Mouse (Mus musculus): ENCODE data around the gene Ppp1r9a. TPM values are rescaled to one million over a fixed set of nuclear protein-coding genes. Genes with fewer than 3 reads are reported as not detected.

Gene Ppp1r9a
- polyA plus RNA-seq, 2 experiments: 2.6 to 3.0 TPM

DNA sequence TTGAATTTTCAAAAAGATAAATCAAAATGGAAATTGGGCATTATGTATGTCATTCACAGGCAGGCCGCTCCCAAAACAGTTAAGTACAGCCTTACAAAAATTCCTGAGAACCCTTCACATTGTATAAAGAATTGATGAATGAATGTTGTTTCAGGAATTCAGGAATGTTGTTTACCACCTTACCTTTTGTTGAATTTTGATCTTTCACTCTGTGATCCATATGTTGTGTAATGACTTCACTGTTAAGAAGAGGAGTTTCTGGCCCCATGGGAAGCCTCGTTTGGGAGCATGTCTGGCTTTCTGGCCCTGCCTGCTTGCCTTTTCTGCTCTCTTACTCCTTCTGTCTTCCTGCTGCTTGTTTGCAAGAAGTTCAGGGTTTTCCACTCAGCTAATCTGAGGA, 105.4 kb downstream of the Ppp1r9a start:
- H3K4me2 ChIP-seq (ENCODE audit: low read depth): no peak overlapping the region
- no peaks in the 10 kb centered on the region for H3K27me3 ChIP-seq (ENCODE audit: control insufficient read depth, insufficient read depth, low read length)
- no peaks in the 10 kb centered on the region for H3K9me3 ChIP-seq (ENCODE audit: control insufficient read depth, low read length)
- no peak for TF ChIP-seq EP300 (IDR thresholded peaks at IDR 0.05; ENCODE audit: low read depth)
- TF ChIP-seq CTCF (IDR thresholded peaks at IDR 0.05; ENCODE audit: low read depth): no peak
- no peak overlapping the region for H3K27ac ChIP-seq
- no peak for DNase-seq (ENCODE audit: low read depth in 3 of 3, low spot score in 3 of 3)
- no peak overlapping the region for H3K4me3 ChIP-seq (ENCODE audit: insufficient read depth in 1 of 2, low read depth in 2 of 2, low read length in 2 of 2)
- no peak overlapping the region for H3K9ac ChIP-seq (replicated peaks)
- no peak for ATAC-seq (ENCODE audit: insufficient read depth)
- 57% methylated on average over 2 of the region's 2 CpGs for WGBS (ENCODE audit: insufficient replicate concordance)
- no peaks in the 10 kb centered on the region; a peak in 1 of 4 replicates for H3K4me1 ChIP-seq (replicated peaks; ENCODE audit: control insufficient read depth in 2 of 2, insufficient read depth in 2 of 2, low read length in 1 of 2)
- H3K36me3 ChIP-seq (replicated peaks; ENCODE audit: control insufficient read depth, insufficient read depth, low read depth): no peaks in the 10 kb centered on the region

DNA sequence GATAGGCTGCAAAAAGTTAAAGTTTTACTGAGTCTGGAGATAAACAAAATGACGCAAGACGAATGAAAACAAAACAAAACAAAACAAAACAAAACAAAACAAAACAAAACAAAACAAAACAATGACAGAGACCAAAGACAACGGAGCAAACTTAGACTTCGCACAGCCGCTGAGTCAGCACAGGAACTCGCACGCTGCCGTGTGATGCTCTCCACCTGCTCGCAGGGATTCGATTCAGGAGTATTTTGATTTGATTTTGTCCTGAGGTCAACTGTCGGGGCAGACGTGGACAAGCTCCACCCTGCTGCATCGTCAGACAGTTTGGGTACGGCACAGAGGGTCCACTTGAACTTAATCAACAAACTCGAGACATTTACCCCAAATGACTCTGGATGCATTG, 105.9 kb downstream of the Ppp1r9a start:
- Histone ChIP-seq H3K4me3 (ENCODE audit: insufficient read depth in 1 of 2, low read depth in 2 of 2, low read length in 2 of 2) (no peak overlapping the region), H3K4me1 (replicated peaks; ENCODE audit: control insufficient read depth in 2 of 2, insufficient read depth in 2 of 2, low read length in 1 of 2) (peaks cover 0 to under 1% of the 10 kb centered on the region in 2 experiments; a peak in 2 of 4 replicates), H3K27me3 (ENCODE audit: control insufficient read depth, insufficient read depth, low read length) (no peaks in the 10 kb centered on the region), H3K36me3 (replicated peaks; ENCODE audit: control insufficient read depth, insufficient read depth, low read depth) (no peaks in the 10 kb centered on the region), H3K9me3 (ENCODE audit: control insufficient read depth, low read length) (no peaks in the 10 kb centered on the region), H3K4me2 (ENCODE audit: low read depth) (no peak overlapping the region), H3K27ac (no peak overlapping the region), H3K9ac (replicated peaks) (no peak overlapping the region)
- WGBS (ENCODE audit: insufficient replicate concordance): 65% methylated on average over 15 of the region's 15 CpGs
- TF ChIP-seq EP300 (IDR thresholded peaks at IDR 0.05; ENCODE audit: low read depth) (no peak), CTCF (IDR thresholded peaks at IDR 0.05; ENCODE audit: low read depth) (no peak)
- ATAC-seq (ENCODE audit: insufficient read depth): no peak
- DNase-seq (ENCODE audit: low read depth in 3 of 3, low spot score in 3 of 3): no peak

GRCm38 (mm10) chr6:5010553-5011416, 108.1 kb downstream of the Ppp1r9a start:
- H3K4me2 ChIP-seq (ENCODE audit: low read depth): no peak overlapping the region
- peaks cover 0 to 3% of the 10 kb centered on the region in 2 experiments; a peak in 2 of 4 replicates for H3K4me1 ChIP-seq (replicated peaks; ENCODE audit: control insufficient read depth in 2 of 2, insufficient read depth in 2 of 2, low read length in 1 of 2)

GRCm38 (mm10) chr6:5012794-5013193, 110.1 kb downstream of the Ppp1r9a start:
- Histone ChIP-seq H3K9ac (replicated peaks) (no peak overlapping the region), H3K4me3 (ENCODE audit: insufficient read depth in 1 of 2, low read depth in 2 of 2, low read length in 2 of 2) (no peak overlapping the region), H3K27ac (no peak overlapping the region), H3K9me3 (ENCODE audit: control insufficient read depth, low read length) (no peaks in the 10 kb centered on the region), H3K4me2 (ENCODE audit: low read depth) (no peak overlapping the region), H3K27me3 (ENCODE audit: control insufficient read depth, insufficient read depth, low read length) (no peaks in the 10 kb centered on the region), H3K4me1 (replicated peaks; ENCODE audit: control insufficient read depth in 2 of 2, insufficient read depth in 2 of 2, low read length in 1 of 2) (peaks cover 0 to 3% of the 10 kb centered on the region in 2 experiments; a peak in 2 of 4 replicates), H3K36me3 (replicated peaks; ENCODE audit: control insufficient read depth, insufficient read depth, low read depth) (no peaks in the 10 kb centered on the region)
- DNase-seq (ENCODE audit: low read depth in 3 of 3, low spot score in 3 of 3) (no peak), ATAC-seq (ENCODE audit: insufficient read depth) (no peak)
- WGBS (ENCODE audit: insufficient replicate concordance): 58% methylated on average over 4 of the region's 4 CpGs
- TF ChIP-seq EP300 (IDR thresholded peaks at IDR 0.05; ENCODE audit: low read depth): no peak
- no peak for TF ChIP-seq CTCF (IDR thresholded peaks at IDR 0.05; ENCODE audit: low read depth)

More at GRCm38 (mm10) chr6:5010553-5011416, 108.1 kb downstream of the Ppp1r9a start:
- H3K9me3 ChIP-seq (ENCODE audit: control insufficient read depth, low read length): no peaks in the 10 kb centered on the region
- TF ChIP-seq CTCF (IDR thresholded peaks at IDR 0.05; ENCODE audit: low read depth) (no peak), EP300 (IDR thresholded peaks at IDR 0.05; ENCODE audit: low read depth) (no peak)
- no peak overlapping the region for H3K27ac ChIP-seq
- no peak overlapping the region for H3K4me3 ChIP-seq (ENCODE audit: insufficient read depth in 1 of 2, low read depth in 2 of 2, low read length in 2 of 2)
- no peak overlapping the region for H3K9ac ChIP-seq (replicated peaks)
- 43% methylated on average over 11 of the region's 11 CpGs for WGBS (ENCODE audit: insufficient replicate concordance)
- ATAC-seq (ENCODE audit: insufficient read depth): no peak
- no peak for DNase-seq (ENCODE audit: low read depth in 3 of 3, low spot score in 3 of 3)
- no peaks in the 10 kb centered on the region for H3K36me3 ChIP-seq (replicated peaks; ENCODE audit: control insufficient read depth, insufficient read depth, low read depth)
- H3K27me3 ChIP-seq (ENCODE audit: control insufficient read depth, insufficient read depth, low read length): no peaks in the 10 kb centered on the region

- no peak for ATAC-seq (ENCODE audit: insufficient read depth)
- H3K27ac ChIP-seq: no peak overlapping the region
- H3K27me3 ChIP-seq (ENCODE audit: control insufficient read depth, insufficient read depth, low read length): no peaks in the 10 kb centered on the region
- H3K4me1 ChIP-seq (replicated peaks; ENCODE audit: control insufficient read depth in 2 of 2, insufficient read depth in 2 of 2, low read length in 1 of 2): peaks cover 0 to 3% of the 10 kb centered on the region in 2 experiments; a peak in 2 of 4 replicates
- H3K9me3 ChIP-seq (ENCODE audit: control insufficient read depth, low read length): no peaks in the 10 kb centered on the region
- H3K36me3 ChIP-seq (replicated peaks; ENCODE audit: control insufficient read depth, insufficient read depth, low read depth): no peaks in the 10 kb centered on the region
- no peak overlapping the region for H3K4me3 ChIP-seq (ENCODE audit: insufficient read depth in 1 of 2, low read depth in 2 of 2, low read length in 2 of 2)
- WGBS (ENCODE audit: insufficient replicate concordance): 66% methylated on average over 6 of the region's 6 CpGs
- no peak overlapping the region for H3K4me2 ChIP-seq (ENCODE audit: low read depth)
- TF ChIP-seq EP300 (IDR thresholded peaks at IDR 0.05; ENCODE audit: low read depth): no peak
- no peak for TF ChIP-seq CTCF (IDR thresholded peaks at IDR 0.05; ENCODE audit: low read depth)
- H3K9ac ChIP-seq (replicated peaks): no peak overlapping the region
- no peak for DNase-seq (ENCODE audit: low read depth in 3 of 3, low spot score in 3 of 3)
Measured at GRCm38 (mm10) chr6:5014567-5014966, 111.8 kb downstream of the Ppp1r9a start.
